Mouse (Mus musculus): ENCODE measurements around the gene Usp21. TPM values are rescaled to one million over a fixed set of nuclear protein-coding genes. Genes with fewer than 3 reads are reported as not detected.

Usp21 gene
- polyA plus RNA-seq, 1 experiment from 2014 or later: 53.2 TPM

GRCm38 (mm10) chr1:171262594-171263130 lies 25.1 kb downstream of the Usp21 start:
- Histone ChIP-seq H3K4me3 (ENCODE audit: low read length) (peak overlapping the region; percentile 23), H3K9me3 (ENCODE audit: control insufficient read depth, low read length) (no peaks in the 10 kb centered on the region), H3K4me2 (ENCODE audit: low read depth, low read length) (peak overlapping the region; percentile 40), H3K27ac (ENCODE audit: low read length) (peak overlapping the region; percentile 85), H3K4me1 (ENCODE audit: control insufficient read depth, insufficient read depth, low read length) (peaks cover 19% of the 10 kb centered on the region), H3K9ac (ENCODE audit: low read depth, low read length) (peak overlapping the region; percentile 14), H3K27me3 (replicated peaks; ENCODE audit: control insufficient read depth, insufficient read depth, low read length) (no peaks in the 10 kb centered on the region), H3K36me3 (ENCODE audit: control insufficient read depth, insufficient read depth, low read length) (no peaks in the 10 kb centered on the region)
- 6% methylated on average over 8 of the region's 8 CpGs for WGBS
- ATAC-seq: peak; percentile 72

GRCm38 (mm10) chr1:171260316-171260715 lies 27.5 kb downstream of the Usp21 start:
- ATAC-seq: no peak
- H3K9me3 ChIP-seq (ENCODE audit: control insufficient read depth, low read length): no peaks in the 10 kb centered on the region
- H3K27ac ChIP-seq (ENCODE audit: low read length): no peak overlapping the region
- H3K4me3 ChIP-seq (ENCODE audit: low read length): no peak overlapping the region
- no peaks in the 10 kb centered on the region for H3K27me3 ChIP-seq (replicated peaks; ENCODE audit: control insufficient read depth, insufficient read depth, low read length)
- H3K4me2 ChIP-seq (ENCODE audit: low read depth, low read length): no peak overlapping the region
- H3K4me1 ChIP-seq (ENCODE audit: control insufficient read depth, insufficient read depth, low read length): peaks cover 19% of the 10 kb centered on the region
- H3K9ac ChIP-seq (ENCODE audit: low read depth, low read length): no peak overlapping the region
- 59% methylated on average over 3 of the region's 3 CpGs for WGBS
- no peaks in the 10 kb centered on the region for H3K36me3 ChIP-seq (ENCODE audit: control insufficient read depth, insufficient read depth, low read length)

DNA sequence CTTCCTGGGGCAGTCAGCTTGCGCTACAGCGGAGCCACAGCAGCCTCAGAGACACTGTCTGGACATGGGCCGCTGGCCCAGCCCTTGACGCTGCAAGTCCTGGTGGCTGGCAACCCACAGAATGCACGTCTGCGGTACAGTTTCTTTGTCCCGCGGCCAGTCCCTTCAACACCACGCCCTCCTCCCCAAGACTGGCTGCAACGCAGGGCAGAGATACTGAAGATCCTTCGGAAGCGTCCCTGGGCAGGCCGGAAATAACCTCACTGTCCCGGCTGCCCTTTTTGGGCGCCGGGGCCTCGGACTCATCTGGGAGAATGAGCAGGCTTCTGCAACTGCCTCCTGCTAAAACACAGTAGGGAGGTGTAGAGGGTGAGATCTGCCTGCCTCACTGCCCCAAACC lies 28.9 kb downstream of the Usp21 start:
- H3K4me2 ChIP-seq (ENCODE audit: low read depth, low read length): no peak overlapping the region
- H3K9me3 ChIP-seq (ENCODE audit: control insufficient read depth, low read length): no peaks in the 10 kb centered on the region
- H3K27me3 ChIP-seq (replicated peaks; ENCODE audit: control insufficient read depth, insufficient read depth, low read length): no peaks in the 10 kb centered on the region
- no peaks in the 10 kb centered on the region for H3K36me3 ChIP-seq (ENCODE audit: control insufficient read depth, insufficient read depth, low read length)
- ATAC-seq: no peak
- 76% methylated on average over 17 of the region's 17 CpGs for WGBS
- no peak overlapping the region for H3K9ac ChIP-seq (ENCODE audit: low read depth, low read length)
- peaks cover 19% of the 10 kb centered on the region for H3K4me1 ChIP-seq (ENCODE audit: control insufficient read depth, insufficient read depth, low read length)
- no peak overlapping the region for H3K27ac ChIP-seq (ENCODE audit: low read length)
- no peak overlapping the region for H3K4me3 ChIP-seq (ENCODE audit: low read length)

DNA sequence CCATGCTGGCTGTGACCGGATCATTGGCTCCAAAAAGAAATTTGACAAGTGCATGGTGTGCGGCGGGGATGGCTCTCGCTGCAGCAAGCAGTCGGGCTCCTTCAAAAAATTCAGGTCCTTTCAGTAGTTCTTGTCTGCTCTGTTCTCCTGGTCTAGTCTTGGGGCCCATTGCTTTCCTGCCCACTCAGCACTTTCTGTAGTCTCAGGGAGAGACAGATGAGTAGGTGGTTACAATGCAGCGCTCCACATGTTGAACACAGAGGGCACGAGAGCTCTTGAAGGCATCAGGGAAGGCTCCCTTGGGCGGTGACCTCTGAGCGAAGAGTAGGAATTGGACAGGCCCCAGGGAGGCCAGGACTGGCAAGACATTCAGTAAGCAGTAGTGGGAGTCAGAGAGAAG lies 30.0 kb downstream of the Usp21 start:
- no peak for ATAC-seq
- H3K27ac ChIP-seq (ENCODE audit: low read length): no peak overlapping the region
- H3K9ac ChIP-seq (ENCODE audit: low read depth, low read length): no peak overlapping the region
- no peaks in the 10 kb centered on the region for H3K27me3 ChIP-seq (replicated peaks; ENCODE audit: control insufficient read depth, insufficient read depth, low read length)
- WGBS: 86% methylated on average over 9 of the region's 9 CpGs
- no peaks in the 10 kb centered on the region for H3K36me3 ChIP-seq (ENCODE audit: control insufficient read depth, insufficient read depth, low read length)
- H3K4me2 ChIP-seq (ENCODE audit: low read depth, low read length): no peak overlapping the region
- peaks cover 15% of the 10 kb centered on the region for H3K4me1 ChIP-seq (ENCODE audit: control insufficient read depth, insufficient read depth, low read length)
- no peaks in the 10 kb centered on the region for H3K9me3 ChIP-seq (ENCODE audit: control insufficient read depth, low read length)
- H3K4me3 ChIP-seq (ENCODE audit: low read length): no peak overlapping the region

- H3K4me3 ChIP-seq (ENCODE audit: low read length): no peak overlapping the region
- H3K4me2 ChIP-seq (ENCODE audit: low read depth, low read length): no peak overlapping the region
- no peaks in the 10 kb centered on the region for H3K9me3 ChIP-seq (ENCODE audit: control insufficient read depth, low read length)
- no peaks in the 10 kb centered on the region; the same call in 1 of the 2 replicates for H3K27me3 ChIP-seq (replicated peaks; ENCODE audit: control insufficient read depth, insufficient read depth, low read length)
- no peaks in the 10 kb centered on the region for H3K36me3 ChIP-seq (ENCODE audit: control insufficient read depth, insufficient read depth, low read length)
- WGBS: 61% methylated on average over 15 of the region's 15 CpGs
- no peak overlapping the region for H3K27ac ChIP-seq (ENCODE audit: low read length)
- H3K9ac ChIP-seq (ENCODE audit: low read depth, low read length): no peak overlapping the region
- peaks cover 16% of the 10 kb centered on the region for H3K4me1 ChIP-seq (ENCODE audit: control insufficient read depth, insufficient read depth, low read length)
- no peak; the same call in 1 of the 2 replicates for ATAC-seq
These were observed 30.7 kb downstream of the Usp21 start for GRCm38 (mm10) chr1:171256937-171257548.

DNA sequence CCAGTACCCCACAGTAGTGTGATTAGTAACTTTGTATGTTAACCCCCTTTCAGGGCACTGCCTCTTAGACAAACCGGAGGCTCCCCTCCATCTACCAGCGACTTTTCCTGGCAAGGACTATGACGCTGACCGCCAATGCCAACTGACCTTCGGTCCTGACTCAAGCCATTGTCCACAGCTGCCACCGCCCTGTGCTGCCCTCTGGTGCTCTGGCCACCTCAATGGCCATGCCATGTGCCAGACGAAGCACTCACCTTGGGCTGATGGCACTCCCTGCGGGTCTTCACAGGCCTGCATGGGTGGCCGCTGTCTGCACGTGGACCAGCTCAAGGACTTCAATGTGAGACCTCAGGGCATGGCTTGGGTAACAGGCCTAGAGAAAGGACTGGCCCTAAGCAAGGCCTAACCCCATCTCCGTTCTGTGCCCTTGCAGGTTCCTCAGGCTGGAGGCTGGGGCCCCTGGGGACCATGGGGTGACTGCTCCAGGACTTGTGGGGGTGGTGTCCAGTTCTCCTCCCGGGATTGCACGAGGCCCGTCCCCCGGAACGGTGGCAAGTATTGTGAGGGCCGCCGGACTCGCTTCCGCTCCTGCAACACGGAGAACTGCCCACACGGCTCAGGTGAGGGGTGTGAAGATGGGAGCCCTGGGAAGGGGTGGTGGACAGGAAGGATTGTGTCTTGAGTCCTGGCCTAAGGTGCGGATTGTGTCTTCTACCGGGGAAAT lies 31.5 kb downstream of the Usp21 start:
- no peak for ATAC-seq

DNA sequence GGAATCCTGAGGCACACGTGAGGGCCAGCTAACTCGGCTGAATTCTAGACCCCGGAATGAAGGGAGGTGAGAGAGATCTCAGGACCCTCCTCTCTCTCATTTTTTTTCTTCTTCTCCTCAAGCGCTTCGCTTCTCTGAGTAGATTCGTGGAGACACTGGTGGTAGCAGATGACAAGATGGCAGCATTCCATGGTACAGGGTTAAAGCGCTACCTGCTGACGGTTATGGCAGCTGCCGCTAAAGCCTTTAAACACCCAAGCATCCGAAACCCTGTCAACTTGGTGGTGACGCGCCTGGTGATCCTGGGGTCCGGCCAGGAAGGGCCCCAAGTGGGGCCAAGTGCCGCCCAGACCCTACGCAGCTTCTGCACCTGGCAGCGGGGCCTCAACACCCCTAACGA lies 35.4 kb downstream of the Usp21 start:
- Histone ChIP-seq H3K4me2 (ENCODE audit: low read depth, low read length) (peak overlapping the region; percentile 49), H3K27ac (ENCODE audit: low read length) (peak overlapping the region; percentile 75), H3K36me3 (ENCODE audit: control insufficient read depth, insufficient read depth, low read length) (no peaks in the 10 kb centered on the region), H3K27me3 (replicated peaks; ENCODE audit: control insufficient read depth, insufficient read depth, low read length) (no peaks in the 10 kb centered on the region; the same call in 1 of the 2 replicates), H3K9ac (ENCODE audit: low read depth, low read length) (peak overlapping the region; percentile 46), H3K4me1 (ENCODE audit: control insufficient read depth, insufficient read depth, low read length) (peaks cover 36% of the 10 kb centered on the region), H3K9me3 (ENCODE audit: control insufficient read depth, low read length) (no peaks in the 10 kb centered on the region), H3K4me3 (ENCODE audit: low read length) (peak overlapping the region; percentile 40)
- ATAC-seq: no peak
- 60% methylated on average over 17 of the region's 17 CpGs for WGBS

More for the DNA sequence above, 31.5 kb downstream of the Usp21 start:
- H3K36me3 ChIP-seq (ENCODE audit: control insufficient read depth, insufficient read depth, low read length): no peaks in the 10 kb centered on the region
- H3K9me3 ChIP-seq (ENCODE audit: control insufficient read depth, low read length): no peaks in the 10 kb centered on the region
- no peaks in the 10 kb centered on the region; the same call in 1 of the 2 replicates for H3K27me3 ChIP-seq (replicated peaks; ENCODE audit: control insufficient read depth, insufficient read depth, low read length)
- H3K4me2 ChIP-seq (ENCODE audit: low read depth, low read length): no peak overlapping the region
- no peak overlapping the region for H3K9ac ChIP-seq (ENCODE audit: low read depth, low read length)
- H3K4me1 ChIP-seq (ENCODE audit: control insufficient read depth, insufficient read depth, low read length): peaks cover 21% of the 10 kb centered on the region
- H3K4me3 ChIP-seq (ENCODE audit: low read length): no peak overlapping the region
- H3K27ac ChIP-seq (ENCODE audit: low read length): no peak overlapping the region
- 87% methylated on average over 24 of the region's 24 CpGs for WGBS

- ATAC-seq: no peak
- peak overlapping the region; percentile 46 for H3K9ac ChIP-seq (ENCODE audit: low read depth, low read length)
- no peaks in the 10 kb centered on the region for H3K9me3 ChIP-seq (ENCODE audit: control insufficient read depth, low read length)
- peak overlapping the region; percentile 49 for H3K4me2 ChIP-seq (ENCODE audit: low read depth, low read length)
- WGBS: 20% methylated on average over 13 of the region's 13 CpGs
- no peaks in the 10 kb centered on the region for H3K36me3 ChIP-seq (ENCODE audit: control insufficient read depth, insufficient read depth, low read length)
- H3K27me3 ChIP-seq (replicated peaks; ENCODE audit: control insufficient read depth, insufficient read depth, low read length): no peaks in the 10 kb centered on the region; the same call in 1 of the 2 replicates
- peak overlapping the region; percentile 40 for H3K4me3 ChIP-seq (ENCODE audit: low read length)
- H3K27ac ChIP-seq (ENCODE audit: low read length): peak overlapping the region; percentile 75
- H3K4me1 ChIP-seq (ENCODE audit: control insufficient read depth, insufficient read depth, low read length): peaks cover 36% of the 10 kb centered on the region
These were observed 36.0 kb downstream of the Usp21 start for GRCm38 (mm10) chr1:171251594-171252324.

All from intestine, embryonic 16.5 days (tissue).